1 mouse cellular context compared by ENCODE assay signal in the genomic region with DNA sequence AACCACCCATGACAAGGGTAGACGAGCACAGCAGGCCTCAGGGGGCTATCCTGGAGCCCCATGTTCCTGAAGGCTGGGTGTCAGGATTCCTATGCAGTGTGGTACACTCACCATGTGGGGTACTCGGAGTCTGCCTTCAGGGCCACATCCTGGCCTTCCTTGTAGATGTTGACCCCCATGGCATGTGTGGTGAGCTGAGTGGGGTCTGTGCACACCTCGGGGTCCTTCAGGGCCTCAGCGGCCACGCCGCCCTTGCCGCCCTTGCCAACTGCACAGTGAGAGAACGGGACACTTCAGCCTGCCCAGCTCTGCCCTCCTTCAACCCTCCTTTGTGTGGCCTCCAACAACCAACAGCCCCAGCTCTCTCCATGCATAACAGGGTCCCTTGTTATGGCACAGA.
TF ChIP-seq lines count a peak whose summit lies in the region.

No protein-coding gene starts in this region.

TF ChIP-seq in CH12.LX, 34 proteins besides CTCF, POLR2A, EP300 and RAD21 (continued from another document):
- TF ChIP-seq KAT2A (IDR thresholded peaks at IDR 0.05; ENCODE audit: insufficient replicate concordance, low read length) (no peak), USF1 (IDR thresholded peaks at IDR 0.05; ENCODE audit: low read depth, low read length) (no peak)
